Mouse (Mus musculus) Patski (cell line): ENCODE data around the gene Mrtfb. TPM values are rescaled to one million over a fixed set of nuclear protein-coding genes. Genes with fewer than 3 reads are reported as not detected.
A peak's percentile ranks its signal among the peaks of the same experiment; 100 is the strongest.

Experiments used
- ATAC-seq: fragments of 100-300 bp; one replicate; pipeline ENCODE4 v1.8.0; 2021
- CTCF ChIA-PET: fragments of 350-600 bp; sonication (Branson Sonifier 250); formaldehyde crosslinking; loops from one replicate; lab custom pipeline; 2022; ENCODE audit warnings: inconsistent platforms; lab: Charles Lee
- POLR2A ChIA-PET: fragments of 350-600 bp; sonication (Branson Sonifier 250); formaldehyde crosslinking; loops from one replicate; lab custom pipeline; 2022; ENCODE audit warnings: antibody characterized with exemption, inconsistent platforms; lab: Charles Lee
- DNase-seq: peaks from one replicate; pipeline ENCODE4 v3.0.0-alpha.2; 2011; ENCODE audit warnings: low read depth, low spot score
- H3K27me3 ChIP-seq: fragments of 371-371 bp; one replicate; pipeline ENCODE4 v1.5.1; 2021
- CTCF ChIP-seq: fragments of 100-300 bp; IDR thresholded peaks from one replicate; pipeline ENCODE4 v1.5.1; 2021
- in situ Hi-C: fragments of 300-500 bp; cut with MboI; formaldehyde crosslinking; loops from 3 replicates; pipeline ENCODE4 v1.11.1; 2018; ENCODE audit warnings: low pct_unique_long_range_greater_than_20kb, mixed read lengths
- polyA plus RNA-seq: library from polyadenylated mRNA; unstranded; gene quantifications from one replicate; pipeline ENCODE4 v1.2.3, GENCODE M21; 2021

Gene Mrtfb
- polyA plus RNA-seq, 1 experiment from 2014 or later = 18.7 TPM

- H3K27me3 ChIP-seq = no peaks in the 10 kb centered on the region
- POLR2A ChIA-PET = interaction anchor here (0.6 to 1.2 kb wide), 3 partner anchors 12 to 226 kb away, joined by 3 to 6 read pairs (median 4); no protein-coding TSS in a partner anchor
- DNase-seq (no peak), ATAC-seq (peak; percentile 64)
- CTCF ChIA-PET = interaction anchor here (0.9 to 2.0 kb wide), 6 partner anchors 11 to 193 kb away, joined by 3 to 8 read pairs (median 4); no protein-coding TSS in a partner anchor
- TF ChIP-seq CTCF = no peak
- in situ Hi-C loops = no loop called here
Observed at GRCm38 (mm10) chr16:13350729-13351128, 94.4 kb downstream of the Mrtfb start.

- ChIA-PET POLR2A (interaction anchor here (0.6 to 1.2 kb wide), 5 partner anchors 12 to 261 kb away, joined by 3 to 6 read pairs (median 3); no protein-coding TSS in a partner anchor), CTCF (interaction anchor here (1.2 to 2.0 kb wide), 4 partner anchors 12 to 193 kb away, joined by 4 to 8 read pairs (median 4); no protein-coding TSS in a partner anchor)
- DNase-seq (no peak), ATAC-seq (no peak)
- no peaks in the 10 kb centered on the region for H3K27me3 ChIP-seq
- in situ Hi-C loops = no loop called here
- peak; percentile 45 for TF ChIP-seq CTCF
Observed at GRCm38 (mm10) chr16:13351268-13351667, 95.0 kb downstream of the Mrtfb start.

- ATAC-seq = peak; percentile 29
- no peaks in the 10 kb centered on the region for H3K27me3 ChIP-seq
- ChIA-PET POLR2A (no interaction called here), CTCF (interaction anchor here (0.9 to 1.6 kb wide), 2 partner anchors 13 to 20 kb away, joined by 4 to 6 read pairs; no protein-coding TSS in a partner anchor)
- no peak for TF ChIP-seq CTCF
- in situ Hi-C loops = no loop called here
- DNase-seq = peak; percentile 56
Observed at GRCm38 (mm10) chr16:13353927-13354326, 97.6 kb downstream of the Mrtfb start.

GRCm38 (mm10) chr16:13354431-13354830 lies 98.2 kb downstream of the Mrtfb start:
- no peaks in the 10 kb centered on the region for H3K27me3 ChIP-seq
- ChIA-PET CTCF (interaction anchor here (0.9 to 1.6 kb wide), 2 partner anchors 12 to 21 kb away, joined by 4 to 6 read pairs; no protein-coding TSS in a partner anchor), POLR2A (no interaction called here)
- in situ Hi-C loops = no loop called here
- no peak for DNase-seq
- no peak for ATAC-seq
- TF ChIP-seq CTCF = no peak

GRCm38 (mm10) chr16:13357806-13358679 lies 101.8 kb downstream of the Mrtfb start:
- peak; percentile 83 for ATAC-seq
- H3K27me3 ChIP-seq = no peaks in the 10 kb centered on the region
- CTCF ChIA-PET = interaction anchor here (0.7 to 1.6 kb wide), 8 partner anchors 12 to 197 kb away, joined by 3 to 10 read pairs (median 4); no protein-coding TSS in a partner anchor
- in situ Hi-C loops = no loop called here
- no peak for DNase-seq
- POLR2A ChIA-PET = no interaction called here
- peak; percentile 86 for TF ChIP-seq CTCF

- TF ChIP-seq CTCF = no peak
- ATAC-seq (no peak), DNase-seq (no peak)
- no peaks in the 10 kb centered on the region for H3K27me3 ChIP-seq
- ChIA-PET POLR2A (no interaction called here), CTCF (interaction anchor here (0.7 to 1.6 kb wide), 6 partner anchors 11 to 198 kb away, joined by 3 to 10 read pairs (median 4); no protein-coding TSS in a partner anchor)
- in situ Hi-C loops = no loop called here
Observed at GRCm38 (mm10) chr16:13358741-13359140, 102.5 kb downstream of the Mrtfb start.

- DNase-seq = no peak
- no peaks in the 10 kb centered on the region for H3K27me3 ChIP-seq
- ChIA-PET POLR2A (no interaction called here), CTCF (interaction anchor here (1.0 kb wide), 1 partner anchor 10 kb away, joined by 4 read pairs; no protein-coding TSS in a partner anchor)
- no peak for TF ChIP-seq CTCF
- in situ Hi-C loops = no loop called here
- no peak for ATAC-seq
Observed at GRCm38 (mm10) chr16:13359405-13359858, 103.2 kb downstream of the Mrtfb start.

- in situ Hi-C loops = no loop called here
- ATAC-seq = no peak
- POLR2A ChIA-PET = no interaction called here
- TF ChIP-seq CTCF = no peak
- DNase-seq = no peak
- CTCF ChIA-PET = no interaction called here
- no peaks in the 10 kb centered on the region for H3K27me3 ChIP-seq
Observed at GRCm38 (mm10) chr16:13360208-13360607, 103.9 kb downstream of the Mrtfb start.

GRCm38 (mm10) chr16:13360835-13361234 lies 104.6 kb downstream of the Mrtfb start:
- TF ChIP-seq CTCF = no peak
- in situ Hi-C loops = no loop called here
- POLR2A ChIA-PET = no interaction called here
- H3K27me3 ChIP-seq = no peaks in the 10 kb centered on the region
- no peak for DNase-seq
- no peak for ATAC-seq
- CTCF ChIA-PET = no interaction called here

GRCm38 (mm10) chr16:13363141-13363540 lies 106.9 kb downstream of the Mrtfb start:
- ChIA-PET POLR2A (no interaction called here), CTCF (interaction anchor here (1.3 kb wide), 1 partner anchor 19 kb away, joined by 4 read pairs; no protein-coding TSS in a partner anchor)
- no peaks in the 10 kb centered on the region for H3K27me3 ChIP-seq
- no peak for ATAC-seq
- DNase-seq = no peak
- TF ChIP-seq CTCF = no peak
- in situ Hi-C loops = no loop called here

GRCm38 (mm10) chr16:13364145-13364544 lies 107.9 kb downstream of the Mrtfb start:
- CTCF ChIA-PET = interaction anchor here (1.9 kb wide), 1 partner anchor 21 kb away, joined by 4 read pairs; no protein-coding TSS in a partner anchor
- no peaks in the 10 kb centered on the region for H3K27me3 ChIP-seq
- in situ Hi-C loops = no loop called here
- POLR2A ChIA-PET = no interaction called here
- ATAC-seq = no peak
- DNase-seq = no peak
- no peak for TF ChIP-seq CTCF
